Mouse (Mus musculus) c-Kit-positive CD71-positive TER-119-positive erythroid progenitor cells, embryonic 14.5 days (primary cell): ENCODE measurements around the gene Foxp1.

Experiments
- DNase-seq: peaks from one replicate; pipeline ENCODE4 v3.0.0-alpha.2; 2013; ENCODE audit warnings: low spot score

The Foxp1 gene

GRCm38 (mm10) chr6:99131815-99132214 is 390.7 kb downstream of the Foxp1 start:
- DNase-seq = no peak

GRCm38 (mm10) chr6:99130758-99131410 is 391.6 kb downstream of the Foxp1 start:
- no peak for DNase-seq

- DNase-seq = no peak
Measured at GRCm38 (mm10) chr6:99126717-99127116, 395.8 kb downstream of the Foxp1 start.

- no peak for DNase-seq
Measured at GRCm38 (mm10) chr6:99120776-99121766, 401.4 kb downstream of the Foxp1 start.

- no peak for DNase-seq
Measured at GRCm38 (mm10) chr6:99118534-99118933, 404.0 kb downstream of the Foxp1 start.

- no peak for DNase-seq
Measured at GRCm38 (mm10) chr6:99117411-99117810, 405.1 kb downstream of the Foxp1 start.

- no peak for DNase-seq
Measured at GRCm38 (mm10) chr6:99111856-99112255, 410.7 kb downstream of the Foxp1 start.

GRCm38 (mm10) chr6:99108417-99108816 is 414.1 kb downstream of the Foxp1 start:
- DNase-seq = no peak

GRCm38 (mm10) chr6:99107674-99108073 is 414.8 kb downstream of the Foxp1 start:
- no peak for DNase-seq

- peak; percentile 12 for DNase-seq
Measured at GRCm38 (mm10) chr6:99107081-99107482, 415.4 kb downstream of the Foxp1 start.

- DNase-seq = peak; percentile 17
Measured at GRCm38 (mm10) chr6:99105979-99106378, 416.5 kb downstream of the Foxp1 start.

- no peak for DNase-seq
Measured at GRCm38 (mm10) chr6:99104446-99104845, 418.1 kb downstream of the Foxp1 start.

- DNase-seq = no peak
Measured at GRCm38 (mm10) chr6:99103911-99104310, 418.6 kb downstream of the Foxp1 start.

- no peak for DNase-seq
Measured at GRCm38 (mm10) chr6:99101489-99101908, 421.0 kb downstream of the Foxp1 start.

GRCm38 (mm10) chr6:99100331-99100730 is 422.2 kb downstream of the Foxp1 start:
- DNase-seq = no peak

- no peak for DNase-seq
Measured at GRCm38 (mm10) chr6:99099781-99100180, 422.7 kb downstream of the Foxp1 start.

- DNase-seq = no peak
Measured at GRCm38 (mm10) chr6:99097191-99097590, 425.3 kb downstream of the Foxp1 start.

- no peak for DNase-seq
Measured at GRCm38 (mm10) chr6:99096776-99097166, 425.8 kb downstream of the Foxp1 start.

GRCm38 (mm10) chr6:99096105-99096775 is 426.3 kb downstream of the Foxp1 start:
- peak; percentile 35 for DNase-seq

- DNase-seq = peak; percentile 63
Measured at GRCm38 (mm10) chr6:99095185-99096104, 427.1 kb downstream of the Foxp1 start.

GRCm38 (mm10) chr6:99094339-99094989 is 428.1 kb downstream of the Foxp1 start:
- DNase-seq = peak; percentile 41
